In genomic region chr6:148548138-148548778, GRCm38 (mm10) we compare ENCODE assay signal across 15 mouse cellular contexts.
"Had no signal": no experiment of that assay in that cellular context is flagged by ENCODE, and none has a peak within 500 bp of the region (broad histone marks: within the 10 kb centered on the region; RNA-seq: fewer than 3 reads in every experiment).

No protein-coding gene starts in this region.

- H3K27me3 ChIP-seq: limb, embryonic 15.5 days; midbrain, embryonic 12.5 days; neural tube, embryonic 13.5 days had no signal

- H3K9me3 ChIP-seq: limb, embryonic 15.5 days; liver, embryonic 12.5 days; midbrain, embryonic 12.5 days; neural tube, embryonic 13.5 days had no signal

- H3K36me3 ChIP-seq: limb, embryonic 15.5 days; liver, embryonic 12.5 days; midbrain, embryonic 12.5 days; neural tube, embryonic 13.5 days had no signal

- H3K4me2 ChIP-seq: limb, embryonic 15.5 days; liver, embryonic 12.5 days; midbrain, embryonic 12.5 days; neural tube, embryonic 13.5 days had no signal

- H3K4me1 ChIP-seq: limb, embryonic 15.5 days; midbrain, embryonic 12.5 days; neural tube, embryonic 13.5 days had no signal

- H3K27ac ChIP-seq: left cerebral cortex, adult 2 months; limb, embryonic 15.5 days; liver, embryonic 12.5 days; midbrain, embryonic 12.5 days; neural tube, embryonic 13.5 days had no signal

- DNase-seq: kidney, adult 8-10 months; kidney, postnatal 25 days; lung, postnatal 14 days; retina, postnatal 1 day; right cerebral cortex, postnatal 4 days; spleen, adult 18-20 months; thymus, adult 18-20 months; thymus, postnatal 14 days had no signal

- ATAC-seq: intestine, postnatal 0 days; liver, embryonic 12.5 days; midbrain, embryonic 16.5 days had no signal

- H3K4me3 ChIP-seq: left cerebral cortex, adult 2 months; limb, embryonic 15.5 days; liver, embryonic 12.5 days; midbrain, embryonic 12.5 days; neural tube, embryonic 13.5 days had no signal

- H3K9ac ChIP-seq: limb, embryonic 15.5 days; liver, embryonic 12.5 days; midbrain, embryonic 12.5 days; neural tube, embryonic 13.5 days had no signal
